Mouse (Mus musculus) ES-E14 (cell line): ENCODE results near the gene Snx5.

Source experiments
- MAFK ChIP-seq: IDR thresholded peaks from 2 replicates; pipeline ENCODE4 v1.6.1; 2014; ENCODE audit warnings: mild to moderate bottlenecking, low read depth, low read length, inconsistent platforms; ENCODE audit not compliant: insufficient read depth
- ZC3H11A ChIP-seq: IDR thresholded peaks from 2 replicates; pipeline ENCODE4 v1.6.1; 2012; ENCODE audit warnings: low read depth, mild to moderate bottlenecking, inconsistent platforms, low read length, borderline replicate concordance
- ZNF384 ChIP-seq: IDR thresholded peaks from 2 replicates; pipeline ENCODE4 v1.6.1; 2012; ENCODE audit warnings: low read depth, low read length, inconsistent platforms

DNA sequence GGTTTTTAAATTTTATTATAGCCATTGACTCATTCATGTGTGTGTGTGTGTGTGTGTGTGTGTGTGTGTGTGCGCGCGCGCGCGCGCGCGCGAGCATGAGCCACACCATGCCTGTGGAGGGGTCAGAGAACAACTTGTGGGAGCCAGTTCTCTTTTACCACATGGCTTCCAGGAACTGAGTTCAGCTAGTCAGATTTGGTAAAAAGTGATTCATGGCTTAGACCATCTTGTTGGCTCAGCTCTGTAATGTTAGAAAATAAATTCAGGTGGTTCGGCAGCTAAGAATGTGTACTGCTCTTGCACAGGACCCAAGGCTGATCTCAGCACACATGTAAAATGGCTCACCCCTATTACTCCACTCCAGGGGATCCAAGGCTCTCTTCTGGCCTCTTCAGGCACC is 30.4 kb upstream of the Snx5 start:
- TF ChIP-seq ZC3H11A (no peak), MAFK (no peak), ZNF384 (no peak)
